Mouse (Mus musculus) cerebellum, adult 8-10 months (tissue): ENCODE measurements around the gene Rpn2.

Experiments
- DNase-seq: peaks from one replicate; pipeline ENCODE4 v3.0.0; 2022

Gene Rpn2

DNA sequence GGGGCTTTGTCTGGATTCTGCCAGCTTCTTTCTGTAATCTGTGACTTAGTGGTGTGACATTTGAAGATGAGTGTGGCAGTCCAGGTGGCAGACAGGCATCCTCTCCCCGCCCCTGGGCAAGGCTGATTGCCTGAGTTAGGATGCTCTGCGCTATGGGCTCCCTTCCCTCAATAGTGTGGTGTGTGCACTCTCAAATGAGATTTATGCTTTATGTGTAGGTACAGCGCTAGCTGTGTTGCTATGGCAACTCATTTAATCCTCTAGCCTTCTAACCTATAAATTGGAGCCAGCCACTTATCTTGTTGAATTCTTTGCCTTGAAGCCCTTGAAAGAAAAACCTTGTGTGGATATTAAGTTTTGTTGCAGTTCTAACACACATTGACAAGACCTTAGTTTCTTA lies 34.9 kb downstream of the Rpn2 start:
- no peak for DNase-seq

DNA sequence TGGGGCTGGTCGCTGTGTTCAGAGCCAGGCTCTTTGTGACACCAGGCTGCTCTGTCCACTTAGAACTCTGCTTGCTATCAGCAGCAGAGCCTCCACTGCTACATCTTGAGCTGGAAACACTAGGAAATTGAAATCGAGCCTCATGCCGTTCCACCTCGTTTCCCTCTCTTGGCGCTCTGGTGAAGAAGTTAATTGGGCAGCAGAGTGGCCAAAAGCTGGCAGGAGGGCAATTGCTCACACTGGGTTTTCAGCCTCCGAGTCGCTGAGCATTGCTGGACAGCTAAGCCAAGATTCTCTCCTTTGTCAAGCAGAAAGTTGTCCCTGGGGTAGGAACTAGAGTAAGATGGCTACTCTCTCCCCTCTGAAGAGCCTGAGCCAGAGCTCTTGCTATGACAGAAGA lies 35.5 kb downstream of the Rpn2 start:
- DNase-seq = peak; percentile 13

DNA sequence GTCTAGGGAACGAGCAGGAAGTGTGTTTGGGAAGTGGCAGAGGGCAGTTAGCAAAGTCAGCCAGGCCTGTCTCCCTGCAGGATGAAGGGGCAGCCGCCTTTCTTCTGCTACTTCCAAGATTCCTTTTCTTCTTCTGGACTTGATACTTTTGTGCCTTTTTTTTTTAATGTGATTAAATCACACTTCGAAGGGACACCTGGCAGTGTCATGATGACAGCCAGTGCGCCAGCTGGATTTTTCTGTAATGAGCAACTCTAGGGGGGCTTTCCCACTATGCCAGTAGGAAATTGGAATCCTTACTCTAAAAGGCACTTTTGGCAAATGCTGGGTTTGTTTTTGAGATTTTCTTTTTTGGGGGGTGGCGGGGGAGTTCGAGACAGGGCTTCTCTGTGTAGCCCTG lies 36.7 kb downstream of the Rpn2 start:
- no peak for DNase-seq

DNA sequence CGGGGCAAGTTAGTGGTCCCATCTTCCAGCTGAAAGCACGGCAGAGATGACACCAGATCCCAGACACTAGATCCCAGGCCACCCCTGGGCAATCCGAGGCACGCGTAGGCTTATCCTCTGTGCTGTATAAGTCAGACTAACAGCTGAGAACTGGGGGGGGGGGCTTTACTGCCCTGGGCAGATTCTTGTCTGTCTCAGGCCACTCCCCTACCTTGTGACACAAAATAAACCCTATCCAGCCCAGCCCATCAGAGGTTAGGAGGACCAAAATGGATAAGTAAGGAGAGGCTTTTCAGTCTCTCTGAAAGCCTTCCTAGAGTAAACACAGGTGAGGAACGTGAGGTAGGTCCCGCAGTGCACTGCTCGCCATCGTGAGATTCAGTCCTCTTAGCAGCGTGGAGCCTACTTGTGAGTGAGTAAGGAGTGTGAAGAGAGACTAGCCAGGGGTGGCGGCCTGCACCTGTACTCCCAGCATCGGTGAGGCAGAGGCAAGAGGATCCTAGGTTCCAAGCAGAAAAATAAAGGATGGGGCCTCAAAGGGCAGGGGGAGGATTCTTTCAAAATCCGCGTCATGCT lies 37.6 kb downstream of the Rpn2 start:
- DNase-seq = no peak

DNA sequence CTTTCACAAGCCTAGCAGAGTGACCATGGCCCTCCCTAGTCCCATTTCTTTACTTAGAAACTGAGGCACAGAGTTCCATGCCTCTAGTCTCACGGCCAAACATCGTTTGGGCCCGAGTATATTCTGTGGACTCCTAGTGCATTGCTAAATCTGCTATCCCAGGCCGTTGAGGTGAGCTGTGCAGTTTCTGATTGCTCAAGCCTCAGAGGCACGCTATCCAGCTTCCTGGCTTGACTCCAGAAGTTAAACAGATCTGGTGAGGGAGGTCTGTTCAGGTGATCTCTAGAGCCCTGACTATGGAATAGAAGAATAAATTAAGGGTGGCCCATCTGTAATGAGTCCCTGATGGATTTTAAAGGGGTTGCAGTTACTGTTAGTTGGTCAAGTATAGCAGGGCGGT lies 38.4 kb downstream of the Rpn2 start:
- no peak for DNase-seq

DNA sequence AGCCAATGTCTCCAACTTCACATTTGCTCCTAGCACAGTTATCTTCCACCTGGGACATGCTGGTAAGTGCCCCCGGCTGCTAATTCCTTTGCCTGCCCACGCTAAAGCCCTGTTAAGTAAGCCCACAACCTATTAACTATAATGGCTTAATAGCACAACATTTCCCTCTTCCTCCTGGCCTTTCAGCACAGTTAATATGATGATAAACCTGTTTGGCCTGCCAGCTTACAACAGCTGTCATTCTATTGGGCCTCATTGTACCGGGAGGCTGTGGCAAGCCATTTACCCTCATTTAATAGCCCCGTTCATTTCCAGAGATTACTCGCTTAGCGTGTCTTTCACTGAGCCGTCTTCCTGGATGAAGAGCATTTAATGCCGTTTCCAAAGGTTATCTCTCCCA lies 41.3 kb downstream of the Rpn2 start:
- DNase-seq = no peak

DNA sequence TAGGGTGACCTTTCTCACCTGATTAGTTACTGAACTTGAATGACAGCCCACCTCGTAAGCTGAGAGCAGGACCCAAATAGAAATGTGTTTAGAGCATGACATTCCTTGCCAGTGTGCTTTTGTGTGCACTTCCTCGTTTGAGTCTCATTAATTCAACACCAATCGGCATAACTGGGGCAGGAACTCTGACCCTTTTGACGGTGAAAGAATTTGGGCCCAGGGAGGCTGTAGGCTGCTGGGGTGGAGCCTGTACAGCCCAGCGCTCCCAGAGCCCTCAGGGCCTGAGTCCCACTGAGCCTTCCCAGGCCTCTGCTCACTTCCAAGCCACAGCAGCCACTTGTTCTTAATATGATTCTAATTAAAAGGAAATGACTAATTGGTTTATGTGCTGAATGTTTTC lies 42.1 kb downstream of the Rpn2 start:
- DNase-seq = no peak

DNA sequence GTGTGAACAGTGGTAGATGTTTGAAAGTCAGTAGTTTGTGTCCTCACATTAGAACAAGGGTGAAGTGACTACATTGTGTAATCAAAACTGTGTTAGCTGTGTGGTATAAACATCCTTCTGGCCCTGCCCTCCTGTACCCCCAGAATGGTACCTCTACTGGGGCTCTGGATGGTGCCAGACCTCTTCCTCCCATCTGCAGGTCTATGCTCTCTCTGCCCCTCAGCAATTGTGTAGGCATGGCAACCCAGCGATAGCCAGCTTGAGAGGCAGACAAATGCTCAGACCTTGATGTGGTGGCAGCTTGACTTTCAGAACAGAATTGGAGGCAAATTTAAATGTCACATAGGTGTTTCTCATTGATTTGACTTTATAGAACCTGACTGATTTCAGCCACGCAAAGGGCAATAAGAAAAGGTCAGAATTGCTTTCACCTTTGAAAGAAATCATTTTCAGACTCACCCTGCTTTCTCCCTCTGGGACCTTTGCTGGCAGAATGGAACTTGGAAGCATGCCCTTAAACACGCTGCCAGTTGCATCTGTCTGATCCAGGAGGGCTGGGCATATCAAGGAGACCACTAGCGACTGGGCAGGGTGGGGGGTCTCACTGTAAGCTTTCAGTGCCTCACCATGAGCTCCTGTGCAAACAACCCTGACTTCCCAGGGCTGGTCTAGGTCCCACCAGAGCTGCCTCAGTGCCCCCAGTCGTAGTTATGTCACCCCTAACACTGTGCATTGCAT lies 43.4 kb downstream of the Rpn2 start:
- DNase-seq = no peak

DNA sequence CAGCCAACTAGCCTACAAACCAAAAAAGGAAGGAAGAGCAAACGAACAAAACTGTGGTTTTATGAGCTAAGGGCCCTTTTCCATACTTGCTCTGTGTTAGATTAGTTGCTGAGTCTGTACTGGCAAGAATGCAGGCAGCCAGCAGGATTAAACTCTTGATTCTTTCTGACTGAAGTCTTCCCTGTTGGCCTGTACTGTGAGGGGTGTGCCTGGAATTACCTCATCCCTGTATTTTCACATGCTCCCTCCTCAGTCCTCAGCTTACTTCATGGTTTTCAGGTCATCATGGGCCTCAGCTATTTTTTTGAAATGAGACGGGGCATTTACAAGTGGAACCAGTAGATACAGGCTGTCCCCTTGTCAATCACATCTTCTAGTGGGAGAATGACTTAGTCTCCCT lies 46.4 kb downstream of the Rpn2 start:
- DNase-seq = no peak

DNA sequence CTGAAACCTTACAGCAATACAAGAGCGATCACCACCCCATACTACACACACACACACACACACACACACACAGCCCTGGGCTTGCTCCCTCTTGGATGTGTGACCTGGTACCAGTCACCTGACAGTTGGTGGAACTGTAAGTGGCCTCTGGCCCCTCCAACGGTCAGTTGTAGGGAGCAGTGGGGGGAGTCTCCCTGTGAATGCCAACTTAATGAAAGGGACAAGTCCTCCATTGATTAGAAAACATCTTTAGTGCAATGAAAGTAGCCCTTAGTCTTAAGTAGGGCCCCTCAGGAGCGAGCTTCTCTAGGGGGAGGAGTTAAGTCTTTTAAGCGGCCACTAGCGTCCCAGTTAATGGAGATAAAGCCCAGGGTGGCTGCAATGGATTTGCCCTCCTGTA lies 49.3 kb downstream of the Rpn2 start:
- DNase-seq = no peak

DNA sequence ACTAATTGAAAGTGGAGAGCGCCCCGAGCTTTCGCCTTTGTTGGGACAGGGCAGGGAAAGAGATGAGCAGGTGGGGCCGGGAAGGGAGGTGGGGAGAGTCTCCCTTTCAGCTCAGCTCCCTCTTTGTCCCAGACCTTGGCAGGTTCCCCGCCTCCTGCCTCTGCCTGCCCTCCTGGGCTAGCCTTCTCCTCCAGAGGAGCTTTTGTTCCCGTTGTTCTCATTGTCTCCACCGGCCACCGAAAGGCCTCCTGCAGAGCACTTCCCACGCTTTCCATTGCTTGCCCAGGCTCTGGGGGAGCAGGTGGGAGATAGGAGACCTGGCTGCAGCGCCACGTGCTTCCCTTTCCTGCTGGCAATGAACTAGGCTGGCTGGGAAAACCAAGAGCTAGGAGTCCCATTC lies 49.8 kb downstream of the Rpn2 start:
- no peak for DNase-seq

DNA sequence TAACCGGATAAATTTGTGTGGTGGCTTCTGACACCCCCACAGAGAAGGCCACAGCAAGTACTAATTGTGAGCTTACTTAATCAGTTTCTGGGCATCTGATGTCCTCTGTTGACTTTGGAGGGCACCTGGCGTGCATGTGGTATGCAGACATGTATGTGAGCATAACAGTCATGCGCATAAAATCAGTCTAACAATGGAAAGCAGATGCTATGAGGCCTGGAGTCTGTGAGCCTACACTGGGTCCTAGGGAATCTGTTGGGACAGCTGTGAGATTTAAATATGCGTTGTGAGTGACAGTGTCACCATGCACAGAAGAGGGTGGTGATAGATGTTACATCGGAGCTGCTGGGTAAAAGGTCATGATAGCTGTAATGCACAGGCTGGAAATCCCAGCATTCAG lies 53.2 kb downstream of the Rpn2 start:
- no peak for DNase-seq

DNA sequence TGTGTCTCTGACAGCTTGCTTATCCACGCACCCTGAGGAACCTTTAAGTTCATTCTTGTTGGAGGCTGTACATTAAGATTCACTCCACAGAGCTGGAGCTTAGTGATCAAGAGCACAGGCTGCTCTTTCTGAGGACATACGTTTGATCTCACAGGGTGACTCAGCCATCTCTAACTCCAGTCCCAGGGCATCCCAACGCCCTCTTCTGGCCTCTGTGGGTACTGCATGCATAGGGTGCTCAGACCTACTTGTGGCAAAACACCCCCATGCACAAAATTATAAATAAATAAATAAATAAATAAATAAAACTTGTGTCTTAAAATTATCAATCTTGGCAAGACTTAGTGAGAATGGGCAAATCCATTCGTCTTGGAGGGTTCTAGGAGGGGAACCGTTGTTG lies 59.8 kb downstream of the Rpn2 start:
- DNase-seq = peak; percentile 39

DNA sequence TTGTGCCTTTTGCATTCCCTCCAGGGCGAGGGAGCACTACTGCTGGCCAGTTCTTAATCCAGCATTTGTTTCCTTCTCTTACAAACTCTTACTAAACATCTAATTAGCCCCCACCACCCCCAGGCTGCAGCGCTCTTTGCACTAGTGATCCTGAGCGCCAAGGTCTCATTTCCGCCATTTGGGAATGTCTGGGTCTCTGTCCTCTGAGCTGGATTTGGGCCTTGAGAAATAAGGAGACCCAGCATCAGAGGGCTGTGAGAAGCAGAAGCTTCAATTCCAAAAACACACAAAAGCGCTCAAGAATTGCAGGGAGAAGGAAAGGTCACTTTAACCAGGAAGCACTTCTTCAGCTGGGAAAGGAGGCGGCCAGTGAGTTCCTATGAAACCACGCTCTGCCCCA lies 60.7 kb downstream of the Rpn2 start:
- no peak for DNase-seq

DNA sequence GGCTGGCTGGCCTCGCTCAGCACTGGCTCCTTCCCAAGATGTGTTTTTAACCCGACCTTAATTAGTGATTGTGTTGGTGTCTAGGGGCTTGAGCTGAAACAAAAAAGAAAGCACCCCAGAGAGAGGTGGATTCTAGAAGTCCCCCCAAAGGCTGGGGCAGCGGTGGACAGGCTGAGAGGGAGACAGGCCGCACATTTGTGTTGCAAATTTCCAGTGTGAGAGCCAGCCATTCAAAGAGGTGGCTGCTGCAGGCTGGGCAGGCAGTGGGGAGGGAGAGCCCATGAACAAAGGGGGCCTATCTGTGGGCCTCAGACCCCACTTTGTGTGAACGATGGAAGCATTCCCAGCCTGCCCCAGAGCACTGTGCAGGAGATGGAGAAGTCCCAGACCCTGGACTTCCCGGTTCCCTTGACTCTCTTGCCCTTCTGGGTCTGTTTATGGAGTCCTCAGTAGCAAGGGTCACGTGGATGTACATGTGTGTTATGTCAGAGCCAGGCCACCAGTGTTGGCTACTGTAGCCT lies 61.5 kb downstream of the Rpn2 start:
- no peak for DNase-seq

DNA sequence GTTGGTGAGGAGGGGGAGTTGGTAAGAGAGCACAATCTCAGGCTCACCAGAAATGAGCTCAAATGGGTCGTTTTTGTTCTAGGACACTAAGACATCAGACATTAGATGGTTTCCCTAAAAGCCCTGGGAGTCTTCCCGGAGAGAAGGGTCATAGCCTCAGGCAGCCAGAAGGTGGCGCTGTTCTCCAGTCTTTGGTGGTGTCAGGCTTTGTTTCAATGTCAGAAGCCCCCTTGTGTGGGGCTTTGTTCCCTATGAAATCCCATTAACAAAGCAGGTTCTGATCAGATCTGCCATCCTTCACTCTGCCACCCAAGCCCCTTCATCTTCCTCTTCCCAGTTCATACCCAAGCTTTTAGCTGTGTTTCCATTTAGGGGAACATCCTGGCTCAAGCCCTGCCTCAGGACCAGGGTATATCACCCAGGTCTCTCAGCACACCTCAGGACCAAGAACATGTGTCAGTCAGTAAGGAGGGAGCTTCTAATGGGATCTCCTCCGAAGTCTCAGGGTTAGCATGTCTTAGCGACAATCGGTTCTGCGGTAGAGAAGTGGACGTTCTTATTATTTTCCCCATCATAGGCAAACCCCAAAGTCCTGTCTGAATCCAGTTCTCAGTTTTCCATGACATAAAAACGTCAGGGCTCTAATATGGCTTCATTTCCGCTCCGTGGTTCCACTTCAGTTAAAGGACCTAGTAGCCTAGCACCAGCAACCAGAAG lies 62.9 kb downstream of the Rpn2 start:
- DNase-seq = peak; percentile 54

DNA sequence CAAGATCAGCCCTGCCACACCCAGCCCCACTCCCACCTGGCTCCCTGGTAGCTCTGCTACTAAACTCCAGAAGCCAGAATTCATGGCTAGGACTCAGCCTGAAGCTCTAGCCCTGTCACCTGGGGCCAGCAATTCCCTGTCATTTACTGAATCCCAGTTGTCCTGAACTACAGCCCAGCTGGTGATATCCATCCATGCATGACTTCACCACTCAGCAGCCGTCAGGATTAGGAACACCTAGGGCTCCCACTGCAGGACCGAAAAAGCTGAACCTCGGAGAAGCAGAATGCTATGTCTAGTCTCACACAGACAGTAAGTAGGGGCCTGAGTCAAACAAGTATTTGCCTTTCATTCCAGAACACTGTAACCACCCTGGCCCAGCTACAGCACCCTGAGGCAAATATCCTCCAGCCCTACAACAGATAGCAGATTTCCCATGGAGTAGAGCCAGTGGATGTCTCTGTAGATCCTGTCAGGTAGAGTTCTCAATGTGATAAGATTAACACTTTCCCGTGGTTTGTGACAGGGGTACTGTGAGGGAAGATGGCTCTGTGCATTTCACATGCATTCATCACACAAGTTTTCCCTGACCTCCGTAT lies 63.6 kb downstream of the Rpn2 start:
- DNase-seq = no peak

DNA sequence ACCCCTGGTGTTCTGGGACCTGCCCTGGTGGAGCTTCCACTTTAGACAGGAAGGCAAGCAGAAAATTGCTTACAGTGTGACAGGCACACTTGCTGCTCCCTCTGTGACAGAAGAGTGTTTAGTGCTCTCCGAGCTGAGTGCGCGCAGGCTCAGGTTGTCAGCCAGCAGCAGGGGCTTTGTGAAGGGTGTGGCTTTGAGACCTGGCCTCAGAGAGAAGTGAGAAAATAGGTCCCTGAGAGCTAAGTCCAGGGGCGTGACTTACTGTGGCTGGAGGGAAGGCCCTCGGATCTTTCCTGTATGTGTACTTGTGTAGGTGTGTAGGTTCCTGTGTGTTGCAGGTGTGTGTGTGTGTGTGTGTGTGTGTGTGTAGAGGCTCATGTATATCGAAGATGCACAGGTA lies 64.5 kb downstream of the Rpn2 start:
- DNase-seq = no peak

DNA sequence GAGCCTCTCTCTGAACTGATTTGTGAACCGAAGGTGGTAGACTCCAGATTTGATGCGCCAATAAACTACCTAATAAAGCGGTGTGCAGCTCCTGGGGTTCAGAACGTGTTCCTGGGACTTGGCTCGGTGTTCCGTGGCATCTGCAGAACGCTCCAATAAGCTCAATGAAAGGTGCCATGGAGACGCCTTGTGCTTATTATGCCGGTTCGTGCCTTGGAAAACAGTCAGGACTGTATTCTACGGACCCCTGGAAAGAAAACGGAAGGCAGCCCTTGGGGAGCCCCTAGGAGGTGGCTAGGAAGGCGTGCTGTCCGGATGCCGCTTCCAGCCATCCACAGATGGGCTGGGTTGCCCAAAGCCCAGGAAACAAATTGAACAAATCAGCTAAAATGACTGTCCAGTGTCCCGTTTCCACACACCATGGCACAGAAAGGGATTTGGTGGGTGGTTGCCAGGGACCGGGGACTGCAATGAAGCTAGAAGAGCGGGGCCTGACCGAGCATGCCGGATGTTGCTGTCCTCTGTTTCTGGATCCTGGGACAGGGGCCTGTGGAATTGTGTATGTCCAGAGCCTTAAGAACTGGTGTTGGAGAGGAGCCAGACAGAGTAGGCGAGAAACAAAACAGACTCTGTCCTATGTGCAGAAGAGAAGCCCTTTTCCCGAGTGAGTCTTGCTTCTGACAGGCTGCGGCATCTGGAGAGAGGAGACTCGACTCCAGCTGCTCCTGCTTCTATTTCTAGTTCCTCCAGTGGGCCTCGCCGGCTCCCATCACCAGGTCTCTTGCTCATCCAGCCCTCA lies 68.7 kb downstream of the Rpn2 start, which contains the start of gene Ghrh:
Gene Ghrh (minus strand): TSS at position 146 of the 799 bp plus-strand sequence.
- peak; percentile 24 for DNase-seq

DNA sequence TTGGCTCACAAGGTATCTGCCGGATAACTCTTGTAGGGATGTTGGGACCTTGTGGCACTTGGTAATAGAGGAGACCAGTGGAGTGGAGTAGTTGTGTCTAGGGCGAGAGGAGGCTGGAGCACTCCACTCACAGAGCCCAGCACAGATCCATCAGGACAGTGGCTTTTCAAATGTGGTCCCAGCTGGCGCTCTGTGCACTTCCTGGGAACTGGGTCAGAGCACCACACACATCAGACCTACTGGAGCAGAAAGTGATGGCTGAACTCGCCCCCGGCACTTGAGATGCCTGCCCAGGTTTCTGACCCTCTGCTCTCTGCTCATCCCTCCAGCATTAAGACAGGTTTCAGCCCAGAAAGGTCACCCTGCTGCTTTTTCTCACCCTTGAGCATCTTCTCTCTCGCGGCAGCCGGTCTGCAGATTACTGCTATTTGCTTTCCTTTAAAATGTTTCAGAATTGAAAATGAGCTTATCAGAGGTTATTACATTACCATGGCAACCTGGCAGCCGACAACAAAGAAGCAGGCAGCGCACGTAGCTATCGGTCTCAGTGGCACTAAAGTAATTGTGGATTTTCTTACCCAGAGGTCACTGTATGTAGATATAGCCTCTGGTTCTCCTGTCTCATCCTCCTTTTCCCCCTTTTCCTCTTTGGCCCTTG lies 70.4 kb downstream of the Rpn2 start:
- DNase-seq = no peak

DNA sequence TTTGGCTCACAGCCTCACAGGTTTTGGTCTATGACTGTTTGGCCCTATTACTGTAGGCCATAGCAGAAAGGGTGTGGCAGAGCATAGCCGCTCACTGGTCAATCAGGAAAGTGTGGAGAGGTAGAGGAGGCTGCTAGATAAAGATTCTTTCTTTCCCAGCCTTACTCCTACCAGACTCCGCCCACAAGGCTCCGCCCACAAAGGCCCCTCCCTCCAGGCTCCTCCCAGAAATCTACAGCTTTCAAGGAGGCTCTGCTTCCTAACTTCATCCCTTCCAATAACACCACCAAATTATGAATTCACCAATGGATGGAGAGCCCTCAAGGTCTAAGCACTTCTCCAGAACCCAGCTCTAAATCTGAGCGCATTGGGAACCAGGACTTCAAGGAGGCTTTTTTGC lies 74.4 kb downstream of the Rpn2 start:
- DNase-seq = no peak

DNA sequence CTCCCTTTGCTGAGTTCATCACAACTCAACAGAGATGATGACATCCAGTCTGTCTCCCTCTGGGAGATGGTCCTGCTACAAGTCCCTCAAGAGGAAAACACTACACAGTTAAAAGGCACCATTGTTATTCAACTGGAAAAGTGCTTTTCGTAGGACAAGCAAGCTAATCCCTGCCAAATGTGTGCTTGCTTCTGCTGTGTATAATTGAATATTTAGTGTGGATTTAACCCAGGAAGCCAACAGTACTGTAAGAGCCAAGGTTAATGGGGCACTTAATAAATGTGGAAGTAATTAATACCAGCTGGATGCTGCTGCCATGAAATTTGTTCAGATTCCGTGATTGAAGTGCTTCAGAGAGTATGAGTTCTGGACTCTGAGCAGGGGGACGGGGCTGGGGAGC lies 75.3 kb downstream of the Rpn2 start:
- DNase-seq = no peak
